Mouse (Mus musculus): Measurements from ENCODE around the gene Eps8. TPM values are rescaled to one million over a fixed set of nuclear protein-coding genes. Genes with fewer than 3 reads are reported as not detected.
"Not testable (repeated sequence)": the region's sequence is repeated elsewhere in the genome, so short reads cannot be mapped to it uniquely, and the experiment has no call there.

Eps8 gene
- polyA plus RNA-seq, 1 experiment from 2014 or later: 6.7 TPM

GRCm38 (mm10) chr6:137455537-137456041 lies 199.1 kb downstream of the Eps8 start:
- Histone ChIP-seq H3K27me3 (peaks cover 2% of the 10 kb centered on the region; the same call in 1 of the 2 replicates), H3K4me3 (no peak overlapping the region), H3K4me2 (no peak overlapping the region), H3K9me3 (replicated peaks) (no peaks in the 10 kb centered on the region), H3K9ac (no peak overlapping the region), H3K27ac (no peak overlapping the region), H3K36me3 (ENCODE audit: poor library complexity, severe bottlenecking) (0 out of 2 replicates have a peak, but pooled peaks cover under 1% of the 10 kb centered on the region), H3K4me1 (no peaks in the 10 kb centered on the region)
- ATAC-seq: peak; percentile 88
- 9% methylated on average over 10 of the region's 10 CpGs for WGBS

DNA sequence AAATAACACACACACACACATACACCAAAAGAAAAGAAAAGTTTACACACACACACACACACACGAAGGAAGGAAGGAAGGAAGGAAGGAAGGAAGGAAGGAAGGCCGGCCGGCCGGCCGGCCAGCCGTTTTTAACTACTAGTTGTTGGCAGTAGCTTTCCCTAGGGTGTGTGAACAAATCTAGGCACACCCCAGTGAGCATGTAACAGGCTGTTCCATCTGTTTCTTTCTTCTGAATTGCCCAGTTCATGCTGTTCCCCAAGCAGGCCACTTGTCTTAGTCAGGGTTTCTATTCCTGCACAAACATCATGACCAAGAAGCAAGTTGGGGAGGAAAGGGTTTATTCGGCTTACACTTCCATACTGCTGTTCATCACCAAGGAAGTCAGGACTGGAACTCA lies 208.6 kb downstream of the Eps8 start:
- H3K4me1 ChIP-seq; H3K27ac ChIP-seq; H3K4me2 ChIP-seq; H3K9ac ChIP-seq; H3K9me3 ChIP-seq (replicated peaks); ATAC-seq; H3K4me3 ChIP-seq: not testable (repeated sequence)
- H3K36me3 ChIP-seq (ENCODE audit: poor library complexity, severe bottlenecking): peaks cover 26% of the 10 kb centered on the region
- WGBS: 83% methylated on average over 7 of the region's 7 CpGs
- peaks cover 22% of the 10 kb centered on the region for H3K27me3 ChIP-seq

DNA sequence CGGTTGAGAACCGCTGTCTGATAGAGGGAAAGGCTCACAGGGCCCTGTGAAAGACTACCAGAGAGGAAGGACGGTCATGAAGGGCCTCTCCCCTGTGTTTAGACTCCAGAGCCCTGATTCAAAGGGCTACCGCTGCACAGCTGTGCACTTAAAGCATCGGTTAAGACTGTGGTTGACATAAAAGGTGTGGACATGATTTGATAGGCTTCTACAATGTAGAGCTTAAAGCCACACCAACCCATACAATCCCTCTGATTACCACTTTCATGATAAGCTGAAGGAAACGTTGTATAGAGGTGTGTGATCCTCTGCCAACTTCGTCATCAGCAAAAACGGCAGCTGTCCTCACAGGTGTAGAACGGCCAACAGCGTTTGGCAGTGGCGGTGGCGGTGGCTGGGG lies 211.6 kb downstream of the Eps8 start:
- no peak for ATAC-seq
- no peak overlapping the region for H3K4me2 ChIP-seq
- peaks cover 22% of the 10 kb centered on the region for H3K36me3 ChIP-seq (ENCODE audit: poor library complexity, severe bottlenecking)
- H3K27ac ChIP-seq: no peak overlapping the region
- no peak overlapping the region for H3K9ac ChIP-seq
- H3K9me3 ChIP-seq (replicated peaks): no peaks in the 10 kb centered on the region
- no peak overlapping the region for H3K4me3 ChIP-seq
- 96% methylated on average over 12 of the region's 12 CpGs for WGBS
- H3K27me3 ChIP-seq: peaks cover 45% of the 10 kb centered on the region
- peaks cover 2% of the 10 kb centered on the region for H3K4me1 ChIP-seq

DNA sequence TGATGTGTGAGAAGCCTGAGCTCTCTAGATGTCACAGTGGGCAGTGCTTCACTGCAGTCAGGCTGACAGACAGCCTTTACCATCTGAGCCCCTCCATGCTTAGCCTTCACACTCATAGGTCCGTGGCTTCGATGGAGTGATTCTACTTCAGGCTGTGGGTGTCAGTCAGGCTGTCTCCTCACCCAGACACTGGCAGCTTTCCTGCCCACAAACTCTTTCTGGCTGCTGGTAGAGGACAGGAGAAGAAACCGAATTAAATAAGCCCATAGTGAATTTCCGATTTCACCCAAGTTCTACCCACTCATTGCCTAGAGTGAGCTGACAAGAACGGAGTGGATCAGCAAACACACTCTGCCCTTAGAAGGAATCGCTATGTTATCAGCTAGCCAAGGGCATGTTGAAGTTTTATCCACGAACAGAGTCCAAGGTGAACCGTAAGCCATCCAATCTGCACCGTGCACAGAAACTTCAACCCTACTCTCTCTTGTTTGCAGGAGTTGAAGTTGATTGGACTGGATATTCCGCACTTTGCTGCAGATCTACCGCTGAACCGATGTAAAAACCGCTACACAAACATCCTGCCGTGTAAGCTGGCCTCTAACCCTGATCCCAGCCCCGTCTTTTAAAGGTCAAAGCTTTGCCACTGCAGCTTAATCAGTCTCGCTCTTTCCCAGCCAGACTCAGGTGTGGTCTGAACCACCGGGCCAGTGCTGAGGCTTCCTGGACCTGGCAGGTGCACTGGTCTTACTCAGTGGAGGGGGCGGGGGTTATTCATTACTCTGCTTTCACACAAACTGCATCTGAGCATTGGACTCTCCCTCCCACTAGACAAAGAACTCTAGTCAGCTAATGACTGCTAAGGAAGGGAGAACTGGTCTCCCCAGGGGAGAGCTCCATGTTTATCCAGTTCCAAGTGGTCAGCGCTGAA lies 213.9 kb downstream of the Eps8 start:
- no peak for ATAC-seq
- Histone ChIP-seq H3K9me3 (replicated peaks) (no peaks in the 10 kb centered on the region), H3K27me3 (peaks cover 55% of the 10 kb centered on the region), H3K9ac (no peak overlapping the region), H3K27ac (no peak overlapping the region), H3K4me3 (no peak overlapping the region), H3K4me1 (peaks cover 13% of the 10 kb centered on the region), H3K4me2 (no peak overlapping the region), H3K36me3 (ENCODE audit: poor library complexity, severe bottlenecking) (peaks cover 22% of the 10 kb centered on the region)
- 80% methylated on average over 19 of the region's 19 CpGs for WGBS

DNA sequence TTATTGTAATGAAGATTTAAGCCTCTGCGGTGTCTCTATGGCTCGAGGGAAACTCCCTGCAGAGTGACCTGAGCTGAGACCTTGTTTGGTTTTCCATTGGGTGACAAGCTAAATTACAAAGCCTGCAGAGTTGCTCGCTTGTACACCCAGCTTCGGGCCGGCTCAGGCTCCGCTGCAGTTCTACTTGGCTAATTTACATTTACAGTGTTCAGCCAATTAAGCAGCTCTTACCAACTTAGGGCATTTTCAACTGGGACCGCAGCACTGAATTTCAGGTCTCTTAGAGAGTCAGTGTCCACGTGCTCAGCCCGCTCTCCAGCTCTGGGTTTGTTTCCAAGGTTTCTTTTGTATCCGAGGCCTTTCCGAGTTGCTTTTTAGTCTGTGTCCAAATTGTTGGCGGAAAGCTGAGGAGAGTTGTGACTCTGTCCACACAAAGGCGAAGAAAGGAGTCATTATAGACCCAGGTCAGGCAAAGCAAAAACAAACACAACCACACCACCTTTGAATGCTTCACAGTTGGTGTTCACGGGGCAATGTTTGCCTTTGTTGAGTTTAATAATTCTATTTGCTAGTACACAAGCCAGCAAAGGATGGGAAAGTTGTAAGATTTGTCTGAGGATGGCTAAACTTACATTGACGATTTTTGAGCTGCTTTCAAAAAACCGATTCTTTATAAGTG lies 216.6 kb downstream of the Eps8 start:
- Histone ChIP-seq H3K4me2 (peak overlapping the region; percentile 30), H3K27me3 (peaks cover 47% of the 10 kb centered on the region), H3K4me1 (peaks cover 23% of the 10 kb centered on the region), H3K4me3 (no peak overlapping the region), H3K36me3 (ENCODE audit: poor library complexity, severe bottlenecking) (peaks cover 5% of the 10 kb centered on the region; the same call in 1 of the 2 replicates), H3K9ac (0 out of 2 replicates have a peak overlapping the region, but pooled peaks have one; percentile 26), H3K9me3 (replicated peaks) (no peaks in the 10 kb centered on the region), H3K27ac (no peak overlapping the region)
- WGBS: 8% methylated on average over 16 of the region's 16 CpGs
- peak; percentile 73 for ATAC-seq

- peak overlapping the region; percentile 30 for H3K4me2 ChIP-seq
- peaks cover 44% of the 10 kb centered on the region for H3K27me3 ChIP-seq
- H3K27ac ChIP-seq: no peak overlapping the region
- H3K4me1 ChIP-seq: peaks cover 23% of the 10 kb centered on the region
- H3K4me3 ChIP-seq: no peak overlapping the region
- 0 out of 2 replicates have a peak overlapping the region, but pooled peaks have one; percentile 26 for H3K9ac ChIP-seq
- H3K9me3 ChIP-seq (replicated peaks): no peaks in the 10 kb centered on the region
- no peaks in the 10 kb centered on the region for H3K36me3 ChIP-seq (ENCODE audit: poor library complexity, severe bottlenecking)
- WGBS: 59% methylated on average over 4 of the region's 4 CpGs
- no peak for ATAC-seq
Observed at GRCm38 (mm10) chr6:137437486-137437885, 217.2 kb downstream of the Eps8 start.

DNA sequence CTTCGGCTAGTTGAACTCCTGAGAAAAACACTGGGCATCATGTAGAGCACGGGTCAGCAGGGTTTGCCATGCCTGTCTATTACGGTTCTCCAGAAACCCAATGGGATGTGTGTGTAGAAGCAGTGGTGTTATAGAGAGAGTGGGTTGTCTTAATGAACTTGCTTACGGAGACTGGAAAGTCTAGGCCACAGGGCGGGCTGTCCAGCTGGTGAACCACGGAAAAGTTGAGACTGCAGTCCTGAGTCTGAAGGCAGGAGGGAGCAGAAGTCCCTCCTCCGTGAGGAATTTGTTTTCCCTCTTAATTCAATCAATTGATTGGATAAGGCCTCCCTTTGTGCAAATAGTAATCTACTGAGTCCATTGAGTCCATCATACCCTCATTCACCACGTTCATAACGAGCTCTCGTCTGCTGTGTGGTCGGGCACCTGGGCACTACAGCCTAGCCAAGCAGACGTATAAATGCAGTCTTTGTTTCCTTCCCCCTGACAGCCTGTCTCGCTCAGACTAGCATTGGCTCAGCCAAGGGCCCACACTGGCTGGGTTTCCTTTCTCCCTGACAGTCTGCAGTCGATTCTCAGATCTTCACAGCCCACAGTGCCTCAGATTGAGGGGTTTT lies 221.0 kb downstream of the Eps8 start:
- H3K27me3 ChIP-seq: peaks cover 23% of the 10 kb centered on the region
- peak; percentile 92 for ATAC-seq
- H3K36me3 ChIP-seq (ENCODE audit: poor library complexity, severe bottlenecking): peaks cover 12% of the 10 kb centered on the region; the same call in 1 of the 2 replicates
- 28% methylated on average over 14 of the region's 14 CpGs for WGBS
- H3K4me3 ChIP-seq: no peak overlapping the region
- H3K4me2 ChIP-seq: 0 out of 2 replicates have a peak overlapping the region, but pooled peaks have one; percentile 2
- peaks cover 23% of the 10 kb centered on the region for H3K4me1 ChIP-seq
- peaks cover 3% of the 10 kb centered on the region; the same call in 1 of the 2 replicates for H3K9me3 ChIP-seq (replicated peaks)
- peak overlapping the region; percentile 14; the same call in 1 of the 2 replicates for H3K27ac ChIP-seq
- H3K9ac ChIP-seq: no peak overlapping the region

Other genes starting within 250 kb of the Eps8 start
- gene Strap, start 80.2 kb upstream of the Eps8 start, polyA plus RNA-seq (2015; fragmentation: Nextera tagmentation; extraction: Ambion mirVana): 194 and 206 TPM in 2 replicates
- gene Dera, start 99.7 kb upstream of the Eps8 start, polyA plus RNA-seq (2015; fragmentation: Nextera tagmentation; extraction: Ambion mirVana): 19.0 and 20.1 TPM in 2 replicates